Mouse (Mus musculus) forebrain, embryonic 15.5 days (tissue): ENCODE results near the gene Mrpl35. TPM values are rescaled to one million over a fixed set of nuclear protein-coding genes. Genes with fewer than 3 reads are reported as not detected.

Source experiments
- ATAC-seq: fragments of 200-750 bp; cut with Nextera tagmentation; replicated peaks from 2 replicates; pipeline ENCODE4 v1.8.0; 2017; ENCODE audit warnings: mild to moderate bottlenecking, moderate TSS enrichment, moderate library complexity
- H3K27ac ChIP-seq: fragments of 300-500 bp; sonication (generic); replicated peaks from 2 replicates; pipeline ENCODE4 v1.5.1; 2015; ENCODE audit warnings: mild to moderate bottlenecking, inconsistent platforms
- H3K27me3 ChIP-seq: fragments of 300-500 bp; sonication (generic); 2 replicates; pipeline ENCODE4 v1.6.1; 2015; ENCODE audit warnings: inconsistent platforms
- H3K36me3 ChIP-seq: fragments of 300-500 bp; sonication (generic); 2 replicates; pipeline ENCODE4 v1.6.1; 2015; ENCODE audit warnings: mild to moderate bottlenecking, inconsistent platforms
- H3K4me1 ChIP-seq: fragments of 300-500 bp; sonication (generic); 2 replicates; pipeline ENCODE4 v1.6.1; 2015; ENCODE audit warnings: inconsistent platforms
- H3K4me2 ChIP-seq: fragments of 300-500 bp; sonication (generic); replicated peaks from 2 replicates; pipeline ENCODE4 v1.6.1; 2015; ENCODE audit warnings: mild to moderate bottlenecking, inconsistent platforms
- H3K4me3 ChIP-seq: fragments of 300-500 bp; sonication (generic); 2 replicates; pipeline ENCODE4 v1.5.1; 2015; ENCODE audit warnings: mild to moderate bottlenecking, inconsistent platforms
- H3K9ac ChIP-seq: fragments of 300-500 bp; sonication (generic); replicated peaks from 2 replicates; pipeline ENCODE4 v1.6.1; 2015; ENCODE audit warnings: mild to moderate bottlenecking, inconsistent platforms
- H3K9me3 ChIP-seq: fragments of 300-500 bp; sonication (generic); 2 replicates; pipeline ENCODE4 v1.6.1; 2016; ENCODE audit warnings: inconsistent platforms
- WGBS: fragments of 180-500 bp; shearing (Covaris S2); methylation state at CpG from one replicate; pipeline ENCODE4 v1.1.7; 2015; ENCODE audit warnings: mixed read lengths; 5-methylcytosine and 5-hydroxymethylcytosine counted together
- polyA plus RNA-seq: library from polyadenylated mRNA; unstranded; fragments of >200 nt; fragmentation: Nextera tagmentation; extraction: Ambion mirVana; gene quantifications from 2 replicates; pipeline ENCODE4 v1.2.1, GENCODE M21; 2015

The Mrpl35 gene
- polyA plus RNA-seq, 1 experiment from 2014 or later: 37.7 TPM

DNA sequence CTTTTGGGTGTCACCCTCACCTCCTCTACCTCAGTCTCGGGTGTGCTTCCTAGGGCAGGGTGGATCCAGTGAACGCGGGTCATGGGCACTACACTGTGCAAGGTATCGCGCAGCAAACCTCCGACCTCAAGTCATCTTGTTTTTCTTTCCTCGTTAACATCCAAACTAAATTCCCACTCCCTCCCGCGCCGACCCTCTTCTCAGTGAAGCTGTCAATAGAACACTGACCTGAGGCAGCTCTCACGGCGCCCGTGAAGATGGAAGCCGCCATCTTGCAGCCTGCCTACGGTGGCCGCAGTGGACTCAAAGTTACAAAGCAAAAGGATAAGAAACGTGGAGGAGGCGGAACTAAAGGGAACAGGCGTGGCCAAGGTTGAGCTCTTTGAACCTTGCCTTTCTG, 3.3 kb downstream of the Mrpl35 start:
- H3K36me3 ChIP-seq: peaks cover 2% of the 10 kb centered on the region
- no peaks in the 10 kb centered on the region for H3K9me3 ChIP-seq
- H3K4me1 ChIP-seq: peaks cover 11% of the 10 kb centered on the region
- peak overlapping the region; percentile 75 for H3K4me2 ChIP-seq
- peak overlapping the region; percentile 62 for H3K9ac ChIP-seq
- under 1% methylated on average over 19 of the region's 19 CpGs for WGBS
- peak overlapping the region; percentile 72 for H3K4me3 ChIP-seq
- ATAC-seq: peak; percentile 92
- H3K27me3 ChIP-seq: no peaks in the 10 kb centered on the region
- H3K27ac ChIP-seq: peak overlapping the region; percentile 53

DNA sequence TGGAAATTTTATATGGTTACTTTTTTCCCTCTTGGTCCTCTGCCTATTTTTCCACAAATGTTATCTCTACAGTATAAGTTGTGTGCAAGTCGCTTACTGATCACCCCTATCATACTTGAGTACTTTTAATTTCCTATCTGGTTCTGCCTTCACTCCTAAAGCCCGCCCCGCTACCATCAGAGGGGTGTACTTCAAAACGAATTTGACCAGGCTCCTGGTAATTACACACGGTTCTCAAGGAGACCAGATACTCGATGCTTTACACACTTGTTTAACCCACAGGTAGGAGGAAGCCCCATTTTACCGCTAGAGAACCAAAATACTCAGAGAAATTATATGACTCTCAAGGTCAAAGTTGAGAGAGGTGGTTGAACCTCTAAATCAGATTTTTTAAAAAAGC, 3.7 kb downstream of the Mrpl35 start:
- H3K4me1 ChIP-seq: peaks cover 11% of the 10 kb centered on the region
- H3K9me3 ChIP-seq: no peaks in the 10 kb centered on the region
- peaks cover 6% of the 10 kb centered on the region for H3K36me3 ChIP-seq
- H3K27ac ChIP-seq: peak overlapping the region; percentile 53; the same call in 1 of the 2 replicates
- ATAC-seq: peak; percentile 64
- peak overlapping the region; percentile 72 for H3K4me3 ChIP-seq
- H3K9ac ChIP-seq: peak overlapping the region; percentile 62
- no peaks in the 10 kb centered on the region for H3K27me3 ChIP-seq
- peak overlapping the region; percentile 75 for H3K4me2 ChIP-seq
- WGBS: 2% methylated on average over 7 of the region's 7 CpGs

DNA sequence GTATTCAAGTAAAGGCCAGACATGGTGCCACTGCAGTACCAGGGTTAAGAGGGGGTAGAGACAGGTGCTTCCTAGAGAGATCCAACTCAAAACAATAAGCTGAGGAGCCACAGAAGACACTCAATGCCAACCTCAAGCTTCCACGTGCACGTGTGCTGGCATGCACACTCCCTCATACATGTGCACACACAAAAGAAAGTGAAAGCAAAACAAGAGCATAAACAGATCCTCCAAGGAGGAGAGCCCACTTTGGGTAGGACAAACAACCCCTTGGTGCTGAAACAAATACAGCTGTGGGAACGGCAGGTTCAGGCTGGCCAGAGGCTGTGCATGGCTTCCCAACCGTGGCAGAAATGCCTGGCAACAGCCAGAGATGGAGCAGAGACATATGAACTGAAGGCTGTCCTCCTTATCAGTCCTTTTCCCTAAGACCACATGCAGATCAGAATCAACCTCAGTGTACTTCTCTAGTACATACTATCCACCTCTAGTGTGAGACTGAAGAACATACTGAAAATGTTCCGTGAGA, 6.9 kb downstream of the Mrpl35 start:
- Histone ChIP-seq H3K4me2 (no peak overlapping the region), H3K9ac (no peak overlapping the region), H3K36me3 (peaks cover 33% of the 10 kb centered on the region), H3K9me3 (no peaks in the 10 kb centered on the region), H3K27ac (no peak overlapping the region), H3K27me3 (no peaks in the 10 kb centered on the region), H3K4me3 (no peak overlapping the region), H3K4me1 (peaks cover 11% of the 10 kb centered on the region)
- WGBS: 93% methylated on average over 5 of the region's 5 CpGs
- ATAC-seq: no peak

DNA sequence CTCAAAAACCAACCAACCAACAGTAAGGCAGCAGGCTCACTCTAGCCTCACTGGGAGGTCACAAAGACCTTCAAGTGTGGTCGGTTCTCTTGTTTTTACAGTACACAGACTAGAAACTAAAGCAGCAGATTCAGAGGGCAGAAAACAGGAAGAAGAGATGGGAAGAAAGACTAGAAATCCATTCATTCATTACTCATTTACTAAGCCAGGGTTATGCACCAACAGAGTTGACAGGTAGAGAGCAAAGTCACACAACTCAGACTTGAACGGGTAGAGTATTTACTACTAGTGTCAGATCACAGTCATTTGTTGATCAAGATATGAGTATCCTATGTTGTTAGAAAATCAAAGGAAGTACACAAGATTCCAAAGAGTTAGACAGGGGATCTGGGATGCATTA, 13.9 kb downstream of the Mrpl35 start:
- WGBS: 90% methylated on average over 2 of the region's 2 CpGs
- Histone ChIP-seq H3K4me1 (no peaks in the 10 kb centered on the region), H3K4me3 (no peak overlapping the region), H3K9ac (no peak overlapping the region), H3K4me2 (no peak overlapping the region), H3K9me3 (no peaks in the 10 kb centered on the region), H3K27ac (no peak overlapping the region), H3K36me3 (peaks cover 52% of the 10 kb centered on the region), H3K27me3 (no peaks in the 10 kb centered on the region)
- ATAC-seq: no peak

DNA sequence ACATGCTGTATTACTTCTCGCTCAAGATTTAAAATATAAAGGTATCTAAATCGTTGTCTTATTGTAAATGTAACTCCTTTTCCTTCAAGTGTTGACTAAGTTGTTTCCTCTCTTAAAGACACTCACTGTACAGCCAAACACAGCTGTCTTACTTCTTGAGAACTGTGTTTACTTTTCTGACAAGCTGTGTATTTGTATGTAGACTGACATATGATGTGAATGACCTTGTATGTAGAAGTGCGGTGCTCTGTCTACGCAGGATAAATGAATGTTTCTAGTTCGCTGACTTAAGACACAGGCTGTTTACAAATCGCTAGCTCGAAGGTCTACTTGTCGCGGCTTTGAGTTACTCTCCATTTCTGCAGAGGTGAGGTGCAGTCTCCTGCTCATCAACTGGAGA, 16.9 kb downstream of the Mrpl35 start:
- Histone ChIP-seq H3K4me1 (no peaks in the 10 kb centered on the region), H3K9me3 (no peaks in the 10 kb centered on the region), H3K9ac (no peak overlapping the region), H3K27ac (no peak overlapping the region), H3K36me3 (peaks cover 29% of the 10 kb centered on the region), H3K4me2 (no peak overlapping the region), H3K27me3 (no peaks in the 10 kb centered on the region), H3K4me3 (no peak overlapping the region)
- WGBS: 92% methylated on average over 9 of the region's 9 CpGs
- no peak for ATAC-seq

DNA sequence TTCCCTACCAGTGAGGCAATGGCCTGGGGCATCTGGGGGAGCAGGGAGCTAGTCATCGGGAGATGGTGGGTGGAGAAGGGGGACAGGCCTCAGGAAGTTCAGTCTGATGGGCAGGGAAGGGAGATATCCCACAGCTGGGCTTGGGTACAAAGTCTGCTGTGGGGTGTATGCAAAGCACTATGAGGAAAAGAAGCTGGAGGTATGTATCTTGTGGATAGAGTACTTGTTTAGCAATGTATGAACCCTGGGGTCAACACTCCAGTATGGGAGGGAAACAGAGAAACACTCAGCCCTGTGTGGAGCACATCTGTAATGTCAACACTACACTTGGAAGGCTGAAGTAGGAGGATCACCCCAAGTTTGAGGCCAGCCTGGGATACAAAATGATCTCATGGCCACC, 20.1 kb downstream of the Mrpl35 start:
- Histone ChIP-seq H3K27ac (no peak overlapping the region), H3K4me1 (peaks cover 4% of the 10 kb centered on the region; the same call in 1 of the 2 replicates), H3K27me3 (no peaks in the 10 kb centered on the region), H3K4me2 (no peak overlapping the region), H3K36me3 (peaks cover 26% of the 10 kb centered on the region), H3K4me3 (no peak overlapping the region), H3K9me3 (no peaks in the 10 kb centered on the region), H3K9ac (no peak overlapping the region)
- ATAC-seq: no peak
- 80% methylated on average over 1 of the region's 1 CpGs for WGBS

DNA sequence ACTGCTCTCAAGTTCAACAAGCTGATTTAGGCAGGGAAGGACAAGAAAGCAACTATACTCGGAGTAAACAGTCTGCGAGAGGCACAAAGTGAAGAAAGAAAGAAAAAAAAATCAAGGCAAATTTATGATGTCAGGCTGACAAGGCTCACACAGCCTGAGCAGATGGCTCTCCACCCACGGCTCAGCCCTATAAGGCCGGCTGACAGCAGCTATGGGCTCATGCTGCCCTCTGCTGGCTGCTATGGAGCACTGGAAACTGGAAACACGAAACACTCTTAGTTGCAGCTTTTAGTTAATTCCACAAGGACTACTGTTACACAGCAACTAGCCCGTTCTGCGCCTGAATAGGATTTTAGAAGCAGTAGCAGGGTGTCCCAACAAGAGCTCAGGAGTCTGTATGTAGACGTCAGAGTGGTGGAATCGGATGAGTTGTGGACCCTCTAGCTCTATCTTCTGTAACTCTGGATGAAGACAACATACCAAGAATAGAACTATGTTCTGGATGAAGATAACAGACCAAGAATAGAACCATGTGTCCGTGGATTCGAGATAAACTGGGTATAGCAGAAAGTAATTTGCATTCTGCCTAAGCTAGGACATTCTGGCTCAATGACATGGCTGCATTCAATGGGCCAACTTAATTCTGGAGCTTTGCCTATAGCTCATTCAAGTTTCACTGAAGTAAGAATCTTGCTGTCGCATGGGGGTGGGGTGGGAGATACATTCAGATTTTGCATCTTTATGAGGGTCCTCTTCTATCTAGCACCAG, 22.5 kb downstream of the Mrpl35 start:
- no peak overlapping the region for H3K4me2 ChIP-seq
- peak overlapping the region; percentile 80 for H3K27ac ChIP-seq
- peak; percentile 94 for ATAC-seq
- H3K9ac ChIP-seq: no peak overlapping the region
- peaks cover 4% of the 10 kb centered on the region; the same call in 1 of the 2 replicates for H3K4me1 ChIP-seq
- peaks cover 19% of the 10 kb centered on the region for H3K36me3 ChIP-seq
- no peak overlapping the region for H3K4me3 ChIP-seq
- 28% methylated on average over 12 of the region's 12 CpGs for WGBS
- no peaks in the 10 kb centered on the region for H3K9me3 ChIP-seq
- no peaks in the 10 kb centered on the region for H3K27me3 ChIP-seq

DNA sequence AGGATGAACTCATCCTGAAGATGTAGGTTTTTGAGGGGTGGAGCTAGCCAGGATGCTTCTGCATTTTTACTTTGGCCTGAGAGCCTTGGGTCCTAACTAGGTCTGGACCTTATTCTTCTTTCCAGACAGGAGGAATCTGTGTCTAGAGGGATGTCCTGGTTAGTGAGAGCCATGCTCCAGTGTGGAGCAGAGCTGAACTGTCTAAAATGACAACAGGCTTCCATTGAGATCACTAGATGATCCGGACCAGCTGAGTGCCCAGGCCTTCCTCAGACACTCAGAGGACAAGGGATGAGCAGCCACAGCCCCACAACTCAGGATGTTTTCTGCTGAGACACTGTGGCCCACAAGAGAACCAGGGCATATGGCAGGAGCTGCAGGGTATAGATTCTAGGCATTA, 23.2 kb downstream of the Mrpl35 start:
- WGBS: 92% methylated on average over 1 of the region's 1 CpGs
- H3K9ac ChIP-seq: no peak overlapping the region
- peak; percentile 34; the same call in 1 of the 2 replicates for ATAC-seq
- H3K36me3 ChIP-seq: peaks cover 18% of the 10 kb centered on the region
- peak overlapping the region; percentile 80 for H3K27ac ChIP-seq
- H3K27me3 ChIP-seq: no peaks in the 10 kb centered on the region
- no peaks in the 10 kb centered on the region for H3K9me3 ChIP-seq
- peaks cover 4% of the 10 kb centered on the region; the same call in 1 of the 2 replicates for H3K4me1 ChIP-seq
- no peak overlapping the region for H3K4me3 ChIP-seq
- H3K4me2 ChIP-seq: no peak overlapping the region

DNA sequence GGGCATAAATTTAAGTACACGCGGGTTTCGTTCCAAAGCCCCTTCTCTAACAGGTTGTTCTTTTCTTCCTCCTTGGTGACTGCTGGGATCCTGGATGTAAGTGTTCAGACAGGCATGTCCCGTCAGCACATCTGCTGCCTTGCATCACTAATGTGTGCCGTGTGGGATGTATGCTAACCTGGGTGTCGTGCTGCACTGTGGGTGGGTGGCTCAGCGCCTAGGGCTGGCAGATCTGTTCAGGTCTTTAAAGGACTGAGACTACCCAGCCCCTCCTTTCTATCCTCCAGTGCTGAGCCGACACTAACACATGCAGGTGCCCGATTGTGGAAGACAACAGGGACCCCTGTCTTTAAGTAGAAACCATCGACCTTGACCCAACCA, 25.1 kb downstream of the Mrpl35 start:
- Histone ChIP-seq H3K9me3 (no peaks in the 10 kb centered on the region), H3K36me3 (peaks cover 21% of the 10 kb centered on the region), H3K4me3 (no peak overlapping the region), H3K27ac (no peak overlapping the region), H3K27me3 (no peaks in the 10 kb centered on the region), H3K4me1 (peaks cover 4% of the 10 kb centered on the region; the same call in 1 of the 2 replicates), H3K4me2 (no peak overlapping the region), H3K9ac (no peak overlapping the region)
- ATAC-seq: no peak
- WGBS: 77% methylated on average over 10 of the region's 10 CpGs

DNA sequence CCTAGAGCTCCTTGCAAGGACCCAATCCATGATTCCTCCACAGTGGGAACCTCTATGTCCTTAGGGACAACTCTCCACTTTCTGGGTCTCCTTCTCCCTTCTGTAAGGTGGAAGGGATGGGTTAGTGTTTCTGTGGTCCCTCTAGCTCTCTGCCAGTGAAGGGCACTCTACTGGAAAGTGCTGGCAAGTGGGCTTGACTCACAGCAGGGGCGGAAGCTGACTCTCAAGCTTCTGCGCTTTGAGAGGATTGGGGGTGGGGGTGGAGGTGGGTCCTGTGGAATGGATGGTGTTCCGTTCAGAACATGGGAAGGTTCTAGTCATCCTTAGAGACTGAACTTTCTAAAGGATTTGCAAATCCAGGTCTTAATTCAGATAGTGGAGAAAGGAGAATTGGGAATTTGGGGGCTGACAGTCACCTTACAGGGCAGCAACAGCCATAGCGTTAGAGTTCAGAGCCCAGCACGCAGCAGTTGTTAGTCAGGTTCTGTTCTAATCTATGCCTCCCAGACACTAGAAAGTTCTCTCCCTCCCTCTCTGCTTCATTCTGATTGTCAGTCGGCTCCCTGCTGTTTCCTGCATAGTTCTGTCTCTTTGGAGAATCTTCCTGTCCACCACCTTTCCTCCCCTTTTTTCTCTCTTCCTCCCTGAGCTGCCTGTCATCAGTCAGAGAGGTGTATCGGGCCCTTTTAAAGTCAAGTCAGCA, 25.6 kb downstream of the Mrpl35 start:
- Histone ChIP-seq H3K9ac (no peak overlapping the region), H3K9me3 (no peaks in the 10 kb centered on the region), H3K4me2 (no peak overlapping the region), H3K27ac (no peak overlapping the region), H3K4me1 (peaks cover 4% of the 10 kb centered on the region; the same call in 1 of the 2 replicates), H3K4me3 (no peak overlapping the region), H3K27me3 (no peaks in the 10 kb centered on the region), H3K36me3 (peaks cover 25% of the 10 kb centered on the region)
- no peak for ATAC-seq
- 65% methylated on average over 7 of the region's 7 CpGs for WGBS

DNA sequence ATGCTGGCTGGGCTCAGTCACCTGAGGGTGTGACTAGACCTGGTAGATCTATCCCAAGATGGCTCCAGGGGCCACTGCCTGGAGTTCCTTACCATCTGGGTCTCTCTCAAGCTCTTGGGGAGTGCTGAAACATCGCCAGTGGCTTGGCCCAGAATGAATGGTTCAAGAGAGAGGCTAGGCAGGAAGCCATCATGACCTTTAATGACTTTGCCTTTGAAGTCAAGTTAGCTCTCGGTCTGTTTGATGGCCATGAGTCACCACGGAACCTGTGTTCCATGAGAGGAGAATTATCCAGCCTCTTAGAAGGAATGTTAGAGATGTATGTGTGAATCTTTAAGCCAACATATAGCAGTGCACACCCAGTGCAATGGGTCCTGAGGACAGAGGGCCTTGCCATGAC, 27.4 kb downstream of the Mrpl35 start:
- peaks cover 32% of the 10 kb centered on the region for H3K36me3 ChIP-seq
- H3K4me2 ChIP-seq: no peak overlapping the region
- H3K27me3 ChIP-seq: no peaks in the 10 kb centered on the region
- no peak overlapping the region for H3K27ac ChIP-seq
- WGBS: 87% methylated on average over 3 of the region's 3 CpGs
- peaks cover 4% of the 10 kb centered on the region; the same call in 1 of the 2 replicates for H3K4me1 ChIP-seq
- no peaks in the 10 kb centered on the region for H3K9me3 ChIP-seq
- no peak for ATAC-seq
- no peak overlapping the region for H3K9ac ChIP-seq
- no peak overlapping the region for H3K4me3 ChIP-seq

DNA sequence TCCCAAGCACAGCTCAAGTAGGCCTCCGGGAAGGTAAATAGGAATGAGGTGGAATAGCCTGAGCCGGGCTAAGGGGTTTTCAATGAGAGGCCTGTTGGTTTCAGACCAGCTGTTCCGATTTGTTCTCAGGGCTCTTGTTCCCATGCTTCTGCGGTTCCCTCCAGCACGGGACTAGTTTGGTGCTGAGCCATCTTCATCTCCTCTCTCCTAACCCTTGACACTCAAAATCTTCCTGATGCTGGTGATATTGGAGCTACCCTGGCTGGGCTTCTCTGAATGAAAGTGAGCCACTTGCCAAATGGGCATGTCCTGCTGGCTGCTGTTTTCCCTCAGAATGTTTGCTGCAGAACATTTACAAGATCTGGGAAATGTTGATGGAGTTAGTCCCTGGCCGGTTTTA, 35.0 kb downstream of the Mrpl35 start:
- ATAC-seq: no peak
- Histone ChIP-seq H3K4me1 (no peaks in the 10 kb centered on the region), H3K27ac (no peak overlapping the region), H3K36me3 (peaks cover 16% of the 10 kb centered on the region), H3K9me3 (no peaks in the 10 kb centered on the region), H3K4me3 (no peak overlapping the region), H3K27me3 (no peaks in the 10 kb centered on the region), H3K4me2 (no peak overlapping the region), H3K9ac (no peak overlapping the region)
- 91% methylated on average over 6 of the region's 6 CpGs for WGBS
